Comparison of ENCODE assay signal across 18 mouse cellular contexts in the genomic region with DNA sequence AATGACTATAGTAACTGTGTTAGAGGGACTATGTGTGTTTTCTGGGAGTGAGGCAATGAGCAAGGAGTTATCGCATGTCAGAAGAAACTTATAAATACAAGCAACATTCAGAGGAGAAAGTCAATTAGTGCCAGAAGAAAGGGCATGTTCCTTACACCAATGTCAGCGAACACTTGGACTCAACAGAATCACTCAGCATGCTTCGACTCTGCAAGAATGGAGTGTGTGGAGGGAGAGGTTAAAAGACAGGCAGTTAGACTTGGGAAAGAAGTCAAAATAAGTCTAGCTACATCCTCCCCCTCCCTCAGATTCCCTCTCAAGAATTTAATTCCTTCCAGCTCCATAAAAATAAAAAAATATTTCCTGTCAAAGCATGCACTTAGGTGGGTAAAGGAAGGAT. TPM values are rescaled to one million over a fixed set of nuclear protein-coding genes. Genes with fewer than 3 reads are reported as not detected.
DNase-seq lines count a peak whose midpoint lies in the region; ATAC-seq and TF ChIP-seq lines count a peak whose summit lies in the region.
"Had no signal": no experiment of that assay in that cellular context is flagged by ENCODE, and none has a peak within 500 bp of the region (broad histone marks: within the 10 kb centered on the region; RNA-seq: fewer than 3 reads in every experiment).

No protein-coding gene starts in this region.

- TF ChIP-seq CTCF in heart, postnatal 0 days (IDR thresholded peaks at IDR 0.05; ENCODE audit: low read depth) = no peak
- TF ChIP-seq CTCF in testis, adult 2 months (IDR thresholded peaks at IDR 0.05; ENCODE audit: control insufficient read depth, insufficient read depth, insufficient replicate concordance, low read depth, low read length) = no peak

- intact Hi-C loops in heart, postnatal 36 days (cut with DNase I) = loop anchor here (5.0 to 10.0 kb wide), 2 partner anchors 51 to 93 kb away; no protein-coding TSS in a partner anchor

- no peaks in the 10 kb centered on the region for H3K9me3 ChIP-seq in heart, postnatal 0 days (replicated peaks; ENCODE audit: control insufficient read depth, low read length)
- H3K9me3 ChIP-seq in limb, embryonic 11.5 days (ENCODE audit: control insufficient read depth, low read length) = no peaks in the 10 kb centered on the region
- H3K9me3 ChIP-seq: heart, embryonic 10.5 days; neural tube, embryonic 15.5 days had no signal

- no peak for DNase-seq in heart, postnatal 0 days (ENCODE audit: low spot score)
- no peak for DNase-seq in heart, postnatal 36 days
- DNase-seq in testis, postnatal 10 days (ENCODE audit: low spot score) = no peak
- no peak for DNase-seq in limb, embryonic 11.5 days (ENCODE audit: low spot score)
- no peak for DNase-seq in thymus, postnatal 4 days
- DNase-seq in embryo, embryonic 11 days = no peak
- DNase-seq: adrenal gland, postnatal 10 days; cerebellum, adult 18-20 months; forebrain, postnatal 0 days; layer of hippocampus, adult 9-11 months; right cerebral cortex, adult 18-20 months had no signal

- no peak for TF ChIP-seq POLR2A in testis, adult 2 months (IDR thresholded peaks at IDR 0.05; ENCODE audit: control insufficient read depth, low read depth, low read length)

- WGBS in heart, postnatal 0 days = 72% methylated on average over 3 of the region's 3 CpGs
- WGBS in limb, embryonic 11.5 days = 65% methylated on average over 3 of the region's 3 CpGs

- H3K9ac ChIP-seq in heart, postnatal 0 days (replicated peaks; ENCODE audit: low read depth, low read length) = no peak overlapping the region
- no peak overlapping the region for H3K9ac ChIP-seq in limb, embryonic 11.5 days (ENCODE audit: low read length)
- H3K9ac ChIP-seq: forebrain, postnatal 0 days; neural tube, embryonic 15.5 days had no signal

- no peaks in the 10 kb centered on the region for H3K36me3 ChIP-seq in heart, postnatal 0 days (replicated peaks; ENCODE audit: control insufficient read depth, insufficient read depth, low read length)
- H3K36me3 ChIP-seq in testis, adult 2 months (ENCODE audit: control insufficient read depth, insufficient read depth, low read length) = no peaks in the 10 kb centered on the region
- no peaks in the 10 kb centered on the region for H3K36me3 ChIP-seq in limb, embryonic 11.5 days (ENCODE audit: control insufficient read depth, insufficient read depth, low read length)
- H3K36me3 ChIP-seq: heart, embryonic 10.5 days; neural tube, embryonic 15.5 days had no signal

- no peaks in the 10 kb centered on the region for H3K27me3 ChIP-seq in heart, postnatal 0 days (ENCODE audit: control insufficient read depth, insufficient read depth, low read length)
- no peaks in the 10 kb centered on the region for H3K27me3 ChIP-seq in testis, adult 2 months (ENCODE audit: control insufficient read depth, insufficient read depth, low read length)
- no peaks in the 10 kb centered on the region for H3K27me3 ChIP-seq in limb, embryonic 11.5 days (ENCODE audit: control insufficient read depth, insufficient read depth, low read length)
- H3K27me3 ChIP-seq: neural tube, embryonic 15.5 days; Patski had no signal

- H3K4me3 ChIP-seq in heart, postnatal 0 days (ENCODE audit: low read depth, low read length) = no peak overlapping the region
- H3K4me3 ChIP-seq in testis, adult 2 months (ENCODE audit: control insufficient read depth, low read depth, low read length) = no peak overlapping the region
- no peak overlapping the region for H3K4me3 ChIP-seq in limb, embryonic 11.5 days (ENCODE audit: low read depth, low read length)
- H3K4me3 ChIP-seq: heart, embryonic 10.5 days; neural tube, embryonic 15.5 days had no signal

- H3K4me1 ChIP-seq in heart, postnatal 0 days (ENCODE audit: control insufficient read depth, insufficient read depth) = no peaks in the 10 kb centered on the region
- H3K4me1 ChIP-seq in testis, adult 2 months (ENCODE audit: control insufficient read depth, insufficient read depth, low read length) = peaks cover 2% of the 10 kb centered on the region; the same call in 1 of the 2 replicates
- H3K4me1 ChIP-seq in limb, embryonic 11.5 days (ENCODE audit: control insufficient read depth, insufficient read depth, low read length) = peaks cover 11% of the 10 kb centered on the region; the same call in 1 of the 2 replicates
- H3K4me1 ChIP-seq: heart, embryonic 10.5 days; neural tube, embryonic 15.5 days had no signal

- no peak for TF ChIP-seq EP300 in heart, postnatal 0 days (IDR thresholded peaks at IDR 0.05; ENCODE audit: low read depth)

- H3K4me2 ChIP-seq in heart, postnatal 0 days (ENCODE audit: low read depth, low read length) = no peak overlapping the region
- H3K4me2 ChIP-seq in limb, embryonic 11.5 days (ENCODE audit: low read depth, severe bottlenecking) = no peak overlapping the region
- H3K4me2 ChIP-seq: neural tube, embryonic 15.5 days had no signal

- H3K27ac ChIP-seq in heart, postnatal 0 days (ENCODE audit: low read depth) = peak overlapping the region; percentile 48; the same call in 1 of the 2 replicates
- peak overlapping the region; percentile 29; the same call in 1 of the 2 replicates for H3K27ac ChIP-seq in testis, adult 2 months (ENCODE audit: control insufficient read depth, insufficient read depth, low read depth, low read length)
- peak overlapping the region; percentile 11; the same call in 1 of the 2 replicates for H3K27ac ChIP-seq in limb, embryonic 11.5 days (replicated peaks; ENCODE audit: low read depth, low read length)
- H3K27ac ChIP-seq: heart, embryonic 10.5 days; hindbrain, postnatal 0 days; macrophage; neural tube, embryonic 15.5 days had no signal

- no peak for ATAC-seq in heart, postnatal 0 days (ENCODE audit: insufficient read depth, low read depth)
- no peak for ATAC-seq in limb, embryonic 11.5 days (ENCODE audit: insufficient number of reproducible peaks, low FRiP score, low TSS enrichment, low read depth)
- ATAC-seq: forebrain, postnatal 0 days; hindbrain, postnatal 0 days; midbrain, embryonic 16.5 days; Patski had no signal

RNA-seq across cellular contexts. Expression of a gene that starts 1.1 kb away (rescaled TPM):
- total RNA-seq in heart, postnatal 0 days (2014; rRNA removed; ENCODE audit: low replicate concordance) = 250 and 328 TPM in 2 replicates
- 292 and 338 TPM in 2 replicates for polyA plus RNA-seq in heart, postnatal 0 days (2015; fragmentation: Nextera tagmentation; extraction: Ambion mirVana)
- 100 to 1,000 TPM; 425 to 437 TPM for total RNA-seq in heart, postnatal 36 days (2021)
- polyA plus RNA-seq in testis, adult 2 months (2012; rRNA removed) = 27.0 and 44.1 TPM in 2 replicates
- polyA plus RNA-seq in limb, embryonic 11.5 days (2014; fragmentation: Nextera tagmentation; extraction: Ambion mirVana) = 12.8 and 13.3 TPM in 2 replicates
